Mouse (Mus musculus) ES-E14 (cell line): ENCODE data around the gene Cdkn2c. TPM values are rescaled to one million over a fixed set of nuclear protein-coding genes. Genes with fewer than 3 reads are reported as not detected.
A peak's percentile ranks its signal among the peaks of the same experiment; 100 is the strongest.

Source experiments
- DNase-seq: peaks from one replicate; pipeline ENCODE4 v3.0.0-alpha.2; 2013; ENCODE audit warnings: low read depth, low spot score
- H3K27ac ChIP-seq: 2 replicates; pipeline ENCODE4 v1.5.1; 2012; ENCODE audit warnings: low read depth, mild to moderate bottlenecking, low read length, moderate library complexity, mixed read lengths; ENCODE audit not compliant: poor library complexity, insufficient read depth, severe bottlenecking
- H3K36me3 ChIP-seq: 2 replicates; pipeline ENCODE4 v1.6.1; 2012; ENCODE audit warnings: mild to moderate bottlenecking, low read length, moderate library complexity, mixed read lengths; ENCODE audit not compliant: control insufficient read depth, poor library complexity, insufficient read depth, severe bottlenecking
- H3K4me1 ChIP-seq, 2 experiments: fragments of 150-350 bp in 1 of 2; sonication (generic) in 1 of 2; 2 replicates each; pipeline ENCODE4 v1.6.1; 2012; ENCODE audit warnings: low read length in 2 of 2, mild to moderate bottlenecking in 1 of 2, mixed read lengths in 1 of 2; ENCODE audit not compliant: control insufficient read depth in 2 of 2, insufficient read depth in 2 of 2, poor library complexity in 1 of 2
- H3K4me3 ChIP-seq, 2 experiments: fragments of 150-350 bp in 1 of 2; sonication (generic) in 1 of 2; 2 replicates each; pipeline ENCODE4 v1.5.1; 2012; ENCODE audit warnings: low read length in 2 of 2, low read depth in 1 of 2, mild to moderate bottlenecking in 1 of 2, mixed read lengths in 1 of 2; ENCODE audit not compliant: insufficient read depth in 1 of 2, poor library complexity in 1 of 2, severe bottlenecking in 1 of 2
- H3K9ac ChIP-seq: 2 replicates; pipeline ENCODE4 v1.6.1; 2012; ENCODE audit warnings: low read depth, mild to moderate bottlenecking, low read length, mixed read lengths; ENCODE audit not compliant: poor library complexity, insufficient read depth, severe bottlenecking
- H3K9me3 ChIP-seq: fragments of 150-350 bp; sonication (generic); 2 replicates; pipeline ENCODE4 v1.6.1; 2012; ENCODE audit warnings: low read depth, mild to moderate bottlenecking, low read length; ENCODE audit not compliant: control insufficient read depth, insufficient read depth
- CHD2 ChIP-seq: IDR thresholded peaks from 2 replicates; pipeline ENCODE4 v1.6.1; 2014; ENCODE audit warnings: mild to moderate bottlenecking, low read depth, low read length, inconsistent platforms
- HCFC1 ChIP-seq: IDR thresholded peaks from 2 replicates; pipeline ENCODE4 v1.6.1; 2012; ENCODE audit warnings: low read length, inconsistent platforms, borderline replicate concordance; ENCODE audit not compliant: insufficient read depth
- MAFK ChIP-seq: IDR thresholded peaks from 2 replicates; pipeline ENCODE4 v1.6.1; 2014; ENCODE audit warnings: mild to moderate bottlenecking, low read depth, low read length, inconsistent platforms; ENCODE audit not compliant: insufficient read depth
- ZC3H11A ChIP-seq: IDR thresholded peaks from 2 replicates; pipeline ENCODE4 v1.6.1; 2012; ENCODE audit warnings: low read depth, mild to moderate bottlenecking, inconsistent platforms, low read length, borderline replicate concordance
- ZNF384 ChIP-seq: IDR thresholded peaks from 2 replicates; pipeline ENCODE4 v1.6.1; 2012; ENCODE audit warnings: low read depth, low read length, inconsistent platforms
- in situ Hi-C, 2 experiments: fragments of 600-800 bp; cut with MboI; formaldehyde crosslinking; loops; one replicate each; pipeline ENCODE4 v1.15.1; 2025; ENCODE audit warnings: low sequenced_read_pairs in 2 of 2, inconsistent platforms in 1 of 2; ENCODE audit not compliant: unreplicated experiment in 2 of 2
- total RNA-seq: library from RNA; depleted of rRNA; stranded (reverse); fragments of 300-350 nt; gene quantifications from 2 replicates; pipeline ENCODE4 v1.2.3, GENCODE M21; 2012

Cdkn2c gene
- total RNA-seq, 1 experiment = 1.3 TPM

- H3K4me3 ChIP-seq = no peak overlapping the region
- no peak overlapping the region for H3K9ac ChIP-seq
- no peaks in the 10 kb centered on the region for H3K9me3 ChIP-seq
- TF ChIP-seq ZC3H11A (no peak), ZNF384 (0 out of 2 replicates have a peak, but pooled peaks have one; percentile 4)
- H3K27ac ChIP-seq = no peak overlapping the region
- no peaks in the 10 kb centered on the region for H3K36me3 ChIP-seq
- no peak for DNase-seq
- in situ Hi-C loops = no loop called here
- H3K4me1 ChIP-seq = peaks cover 0 to 2% of the 10 kb centered on the region in 2 experiments; a peak in 1 of 4 replicates
These were observed 5.0 kb upstream of the Cdkn2c start for GRCm38 (mm10) chr4:109671941-109672340.

DNA sequence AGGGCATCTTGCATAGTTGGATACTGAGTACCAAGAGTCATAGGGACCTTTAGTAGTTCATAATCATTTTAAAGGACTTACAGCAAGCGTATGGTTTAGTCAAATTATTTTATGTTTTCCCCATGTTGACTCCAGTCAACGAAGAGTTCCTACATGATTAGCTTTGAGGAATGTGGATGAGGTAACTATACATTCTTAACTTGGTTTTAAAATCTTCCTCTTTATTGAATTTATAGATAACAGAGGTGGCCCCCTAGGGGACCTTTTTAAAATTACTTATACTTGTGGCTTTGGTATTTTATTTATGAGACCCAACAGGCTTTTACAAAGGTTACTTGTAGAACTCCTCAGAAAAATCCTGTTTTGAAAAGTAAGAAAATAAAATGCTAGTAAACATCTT is 3.2 kb upstream of the Cdkn2c start:
- Histone ChIP-seq H3K4me3 (no peak overlapping the region), H3K9ac (no peak overlapping the region), H3K27ac (no peak overlapping the region), H3K9me3 (no peaks in the 10 kb centered on the region), H3K36me3 (no peaks in the 10 kb centered on the region), H3K4me1 (no peaks in the 10 kb centered on the region)
- no peak for DNase-seq
- TF ChIP-seq HCFC1 (no peak), CHD2 (no peak), ZNF384 (no peak)
- in situ Hi-C loops = no loop called here

- Histone ChIP-seq H3K4me1 (no peaks in the 10 kb centered on the region), H3K9me3 (no peaks in the 10 kb centered on the region), H3K4me3 (peak overlapping the region in 1 of 2 experiments; percentile 78; a peak in 1 of 4 replicates), H3K9ac (no peak overlapping the region), H3K36me3 (no peaks in the 10 kb centered on the region), H3K27ac (no peak overlapping the region)
- DNase-seq = no peak
- TF ChIP-seq ZNF384 (no peak), CHD2 (no peak), MAFK (no peak), HCFC1 (no peak), ZC3H11A (no peak)
- in situ Hi-C loops = no loop called here
These were observed 529 bp upstream of the Cdkn2c start for GRCm38 (mm10) chr4:109667518-109667917.

DNA sequence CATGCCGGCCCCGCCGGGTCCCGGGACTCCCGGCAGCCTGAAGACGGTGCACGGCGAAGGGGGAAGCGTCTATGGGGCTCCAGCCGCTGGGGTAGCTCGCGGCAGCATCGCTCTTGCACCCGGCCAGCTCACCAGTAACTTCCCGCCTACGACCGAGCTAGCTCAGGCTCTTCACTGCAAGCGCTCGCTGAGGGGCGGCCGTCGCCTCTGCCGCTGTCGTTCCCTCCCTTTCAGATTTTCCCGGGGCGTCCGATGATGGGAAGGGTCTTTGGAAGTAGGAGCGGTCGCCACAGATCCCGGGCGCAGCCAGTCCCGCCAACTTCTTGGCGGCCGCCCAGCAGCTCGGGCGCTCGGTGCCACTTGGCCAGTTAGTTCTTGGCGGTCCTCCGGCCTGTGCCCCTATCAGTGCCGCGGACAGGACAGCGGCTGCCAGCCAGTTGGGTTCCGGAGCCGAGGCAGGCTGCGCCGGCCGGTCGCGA is 968 bp downstream of the Cdkn2c start:
- no peaks in the 10 kb centered on the region for H3K4me1 ChIP-seq
- in situ Hi-C loops = no loop called here
- DNase-seq = peak; percentile 31
- no peak for TF ChIP-seq ZC3H11A
- H3K36me3 ChIP-seq = no peaks in the 10 kb centered on the region
- peak overlapping the region; percentile 74 to 78 for H3K4me3 ChIP-seq
- H3K9ac ChIP-seq = peak overlapping the region; percentile 52
- no peak overlapping the region for H3K27ac ChIP-seq
- H3K9me3 ChIP-seq = no peaks in the 10 kb centered on the region

GRCm38 (mm10) chr4:109665101-109665981 is 1.6 kb downstream of the Cdkn2c start:
- Histone ChIP-seq H3K4me3 (peak overlapping the region; percentile 74 to 78), H3K9ac (peak overlapping the region; percentile 52), H3K27ac (no peak overlapping the region), H3K9me3 (no peaks in the 10 kb centered on the region), H3K4me1 (no peaks in the 10 kb centered on the region), H3K36me3 (no peaks in the 10 kb centered on the region)
- TF ChIP-seq HCFC1 (no peak), ZNF384 (no peak), ZC3H11A (no peak), MAFK (no peak), CHD2 (no peak)
- DNase-seq = peak; percentile 26
- in situ Hi-C loops = no loop called here
